Mouse (Mus musculus): ENCODE data around the gene Twist2. TPM values are rescaled to one million over a fixed set of nuclear protein-coding genes. Genes with fewer than 3 reads are reported as not detected.

Twist2 gene
- polyA plus RNA-seq, 1 experiment: 0.15 TPM

GRCm38 (mm10) chr1:91762528-91763091 is 38.7 kb upstream of the Twist2 start:
- no peaks in the 10 kb centered on the region for H3K4me1 ChIP-seq (ENCODE audit: control insufficient read depth, insufficient read depth, low read length)
- no peak overlapping the region for H3K4me3 ChIP-seq (replicated peaks; ENCODE audit: insufficient read depth, low read depth, low read length)
- WGBS: 21% methylated on average over 12 of the region's 12 CpGs
- no peaks in the 10 kb centered on the region for H3K27me3 ChIP-seq (ENCODE audit: control insufficient read depth, insufficient read depth, low read length)
- no peak overlapping the region for H3K27ac ChIP-seq (ENCODE audit: insufficient read depth, low read length)
- no peak for TF ChIP-seq CTCF (IDR thresholded peaks at IDR 0.05; ENCODE audit: borderline replicate concordance, insufficient read depth, low read depth, low read length)
- TF ChIP-seq POLR2A (IDR thresholded peaks at IDR 0.05; ENCODE audit: borderline replicate concordance, insufficient read depth, low read length): no peak
- no peak for DNase-seq

- no peak for DNase-seq
- no peak for TF ChIP-seq POLR2A (IDR thresholded peaks at IDR 0.05; ENCODE audit: borderline replicate concordance, insufficient read depth, low read length)
- TF ChIP-seq CTCF (IDR thresholded peaks at IDR 0.05; ENCODE audit: borderline replicate concordance, insufficient read depth, low read depth, low read length): no peak
- Histone ChIP-seq H3K4me1 (ENCODE audit: control insufficient read depth, insufficient read depth, low read length) (no peaks in the 10 kb centered on the region), H3K4me3 (replicated peaks; ENCODE audit: insufficient read depth, low read depth, low read length) (no peak overlapping the region), H3K27me3 (ENCODE audit: control insufficient read depth, insufficient read depth, low read length) (no peaks in the 10 kb centered on the region), H3K27ac (ENCODE audit: insufficient read depth, low read length) (no peak overlapping the region)
- 51% methylated on average over 12 of the region's 12 CpGs for WGBS
Measured at GRCm38 (mm10) chr1:91770221-91770624, 31.0 kb upstream of the Twist2 start.

- TF ChIP-seq POLR2A (IDR thresholded peaks at IDR 0.05; ENCODE audit: borderline replicate concordance, insufficient read depth, low read length) (no peak), CTCF (IDR thresholded peaks at IDR 0.05; ENCODE audit: borderline replicate concordance, insufficient read depth, low read depth, low read length) (no peak)
- H3K27me3 ChIP-seq (ENCODE audit: control insufficient read depth, insufficient read depth, low read length): no peaks in the 10 kb centered on the region
- DNase-seq: no peak
- no peak overlapping the region for H3K4me3 ChIP-seq (replicated peaks; ENCODE audit: insufficient read depth, low read depth, low read length)
- H3K27ac ChIP-seq (ENCODE audit: insufficient read depth, low read length): no peak overlapping the region
- 24% methylated on average over 10 of the region's 10 CpGs for WGBS
- H3K4me1 ChIP-seq (ENCODE audit: control insufficient read depth, insufficient read depth, low read length): no peaks in the 10 kb centered on the region
Measured at GRCm38 (mm10) chr1:91770676-91771075, 30.6 kb upstream of the Twist2 start.

- H3K4me1 ChIP-seq (ENCODE audit: control insufficient read depth, insufficient read depth, low read length): no peaks in the 10 kb centered on the region
- no peaks in the 10 kb centered on the region for H3K27me3 ChIP-seq (ENCODE audit: control insufficient read depth, insufficient read depth, low read length)
- WGBS: 68% methylated on average over 5 of the region's 5 CpGs
- H3K4me3 ChIP-seq (replicated peaks; ENCODE audit: insufficient read depth, low read depth, low read length): no peak overlapping the region
- no peak for DNase-seq
- no peak overlapping the region for H3K27ac ChIP-seq (ENCODE audit: insufficient read depth, low read length)
- TF ChIP-seq CTCF (IDR thresholded peaks at IDR 0.05; ENCODE audit: borderline replicate concordance, insufficient read depth, low read depth, low read length): no peak
- TF ChIP-seq POLR2A (IDR thresholded peaks at IDR 0.05; ENCODE audit: borderline replicate concordance, insufficient read depth, low read length): no peak
Measured at GRCm38 (mm10) chr1:91776928-91777327, 24.3 kb upstream of the Twist2 start.

GRCm38 (mm10) chr1:91779819-91780218 is 21.4 kb upstream of the Twist2 start:
- no peaks in the 10 kb centered on the region for H3K27me3 ChIP-seq (ENCODE audit: control insufficient read depth, insufficient read depth, low read length)
- H3K27ac ChIP-seq (ENCODE audit: insufficient read depth, low read length): no peak overlapping the region

GRCm38 (mm10) chr1:91781182-91781581 is 20.1 kb upstream of the Twist2 start:
- H3K27me3 ChIP-seq (ENCODE audit: control insufficient read depth, insufficient read depth, low read length): no peaks in the 10 kb centered on the region
- H3K4me1 ChIP-seq (ENCODE audit: control insufficient read depth, insufficient read depth, low read length): no peaks in the 10 kb centered on the region
- no peak overlapping the region for H3K27ac ChIP-seq (ENCODE audit: insufficient read depth, low read length)
- DNase-seq: peak in 1 of 2 experiments; percentile 7
- TF ChIP-seq POLR2A (IDR thresholded peaks at IDR 0.05; ENCODE audit: borderline replicate concordance, insufficient read depth, low read length) (no peak), CTCF (IDR thresholded peaks at IDR 0.05; ENCODE audit: borderline replicate concordance, insufficient read depth, low read depth, low read length) (no peak)
- H3K4me3 ChIP-seq (replicated peaks; ENCODE audit: insufficient read depth, low read depth, low read length): no peak overlapping the region
- 37% methylated on average over 7 of the region's 7 CpGs for WGBS

More at GRCm38 (mm10) chr1:91779819-91780218, 21.4 kb upstream of the Twist2 start:
- no peak for TF ChIP-seq POLR2A (IDR thresholded peaks at IDR 0.05; ENCODE audit: borderline replicate concordance, insufficient read depth, low read length)
- TF ChIP-seq CTCF (IDR thresholded peaks at IDR 0.05; ENCODE audit: borderline replicate concordance, insufficient read depth, low read depth, low read length): no peak
- H3K4me1 ChIP-seq (ENCODE audit: control insufficient read depth, insufficient read depth, low read length): no peaks in the 10 kb centered on the region
- 58% methylated on average over 4 of the region's 4 CpGs for whole genome bisulfite sequencing
- H3K4me3 ChIP-seq (replicated peaks; ENCODE audit: insufficient read depth, low read depth, low read length): no peak overlapping the region
- DNase-seq: no peak

- TF ChIP-seq CTCF (IDR thresholded peaks at IDR 0.05; ENCODE audit: borderline replicate concordance, insufficient read depth, low read depth, low read length) (no peak), POLR2A (IDR thresholded peaks at IDR 0.05; ENCODE audit: borderline replicate concordance, insufficient read depth, low read length) (no peak)
- Histone ChIP-seq H3K4me3 (replicated peaks; ENCODE audit: insufficient read depth, low read depth, low read length) (no peak overlapping the region), H3K27ac (ENCODE audit: insufficient read depth, low read length) (no peak overlapping the region), H3K4me1 (ENCODE audit: control insufficient read depth, insufficient read depth, low read length) (no peaks in the 10 kb centered on the region), H3K27me3 (ENCODE audit: control insufficient read depth, insufficient read depth, low read length) (no peaks in the 10 kb centered on the region)
- DNase-seq: no peak
- WGBS: 85% methylated on average over 3 of the region's 3 CpGs
Measured at GRCm38 (mm10) chr1:91784162-91784561, 17.1 kb upstream of the Twist2 start.

GRCm38 (mm10) chr1:91799323-91799722 is 1.9 kb upstream of the Twist2 start:
- Histone ChIP-seq H3K27ac (ENCODE audit: insufficient read depth, low read length) (no peak overlapping the region), H3K27me3 (ENCODE audit: control insufficient read depth, insufficient read depth, low read length) (no peaks in the 10 kb centered on the region), H3K4me1 (ENCODE audit: control insufficient read depth, insufficient read depth, low read length) (no peaks in the 10 kb centered on the region), H3K4me3 (replicated peaks; ENCODE audit: insufficient read depth, low read depth, low read length) (no peak overlapping the region)
- DNase-seq: no peak
- TF ChIP-seq POLR2A (IDR thresholded peaks at IDR 0.05; ENCODE audit: borderline replicate concordance, insufficient read depth, low read length): no peak
- no peak for TF ChIP-seq CTCF (IDR thresholded peaks at IDR 0.05; ENCODE audit: borderline replicate concordance, insufficient read depth, low read depth, low read length)
- 58% methylated on average over 3 of the region's 3 CpGs for WGBS
